Mouse (Mus musculus): ENCODE measurements at regions not wholly inside any gene's neighbourhood (a gene's known extent, or its start where the extent isn't known, plus 50 kb on each side); places are given as distances from the start of the nearest gene placed in this dataset.
A peak's percentile ranks its signal among the peaks of the same experiment; 100 is the strongest.

GRCm38 (mm10) chr3:140150530-140150951 lies 945.0 kb downstream of the Stpg2 start:
- Histone ChIP-seq H3K9me3 (no peaks in the 10 kb centered on the region), H3K27ac (replicated peaks) (no peak overlapping the region), H3K9ac (no peak overlapping the region), H3K4me2 (no peak overlapping the region; the same call in 1 of the 2 replicates), H3K4me3 (no peak overlapping the region), H3K36me3 (no peaks in the 10 kb centered on the region), H3K27me3 (no peaks in the 10 kb centered on the region), H3K4me1 (replicated peaks) (no peaks in the 10 kb centered on the region)
- WGBS = 15% methylated on average over 7 of the region's 7 CpGs
- ATAC-seq (ENCODE audit: low FRiP score, low read depth) = no peak

- Histone ChIP-seq H3K9ac (no peak overlapping the region), H3K27me3 (no peaks in the 10 kb centered on the region), H3K4me1 (replicated peaks) (no peaks in the 10 kb centered on the region), H3K27ac (replicated peaks) (no peak overlapping the region), H3K9me3 (no peaks in the 10 kb centered on the region), H3K36me3 (no peaks in the 10 kb centered on the region), H3K4me3 (no peak overlapping the region), H3K4me2 (no peak overlapping the region)
- no peak for ATAC-seq (ENCODE audit: low FRiP score, low read depth)
- 92% methylated on average over 2 of the region's 2 CpGs for WGBS
These were observed 974.0 kb downstream of the Stpg2 start for GRCm38 (mm10) chr3:140179471-140179870.

- ATAC-seq (ENCODE audit: low FRiP score, low read depth) = no peak
- 88% methylated on average over 4 of the region's 4 CpGs for WGBS
- H3K4me2 ChIP-seq = no peak overlapping the region
- H3K9ac ChIP-seq = no peak overlapping the region
- H3K4me3 ChIP-seq = no peak overlapping the region
- H3K9me3 ChIP-seq = no peaks in the 10 kb centered on the region
- no peaks in the 10 kb centered on the region for H3K4me1 ChIP-seq (replicated peaks)
- no peaks in the 10 kb centered on the region for H3K36me3 ChIP-seq
- no peak overlapping the region for H3K27ac ChIP-seq (replicated peaks)
- no peaks in the 10 kb centered on the region for H3K27me3 ChIP-seq
These were observed 977.2 kb downstream of the Stpg2 start for GRCm38 (mm10) chr3:140182690-140183089.

- H3K4me2 ChIP-seq = no peak overlapping the region
- no peak for ATAC-seq (ENCODE audit: low FRiP score, low read depth)
These were observed 979.5 kb downstream of the Stpg2 start for GRCm38 (mm10) chr3:140184899-140185525.

GRCm38 (mm10) chr3:140205914-140206313 lies 1000.4 kb downstream of the Stpg2 start:
- Histone ChIP-seq H3K4me3 (no peak overlapping the region), H3K9ac (no peak overlapping the region), H3K9me3 (no peaks in the 10 kb centered on the region), H3K4me2 (no peak overlapping the region), H3K36me3 (no peaks in the 10 kb centered on the region), H3K4me1 (replicated peaks) (no peaks in the 10 kb centered on the region), H3K27ac (replicated peaks) (no peak overlapping the region), H3K27me3 (no peaks in the 10 kb centered on the region)
- ATAC-seq (ENCODE audit: low FRiP score, low read depth) = no peak

More at GRCm38 (mm10) chr3:140184899-140185525, 979.5 kb downstream of the Stpg2 start:
- no peaks in the 10 kb centered on the region for H3K27me3 ChIP-seq
- H3K4me1 ChIP-seq (replicated peaks) = no peaks in the 10 kb centered on the region
- no peaks in the 10 kb centered on the region for H3K9me3 ChIP-seq
- WGBS = 43% methylated on average over 4 of the region's 4 CpGs
- H3K9ac ChIP-seq = no peak overlapping the region
- no peaks in the 10 kb centered on the region for H3K36me3 ChIP-seq
- no peak overlapping the region for H3K27ac ChIP-seq (replicated peaks)
- H3K4me3 ChIP-seq = no peak overlapping the region

GRCm38 (mm10) chr3:140221478-140221877 lies 990.7 kb downstream of the Pdha2 start:
- 88% methylated on average over 3 of the region's 3 CpGs for WGBS
- Histone ChIP-seq H3K27me3 (no peaks in the 10 kb centered on the region), H3K9ac (no peak overlapping the region), H3K4me2 (no peak overlapping the region), H3K9me3 (no peaks in the 10 kb centered on the region), H3K27ac (replicated peaks) (no peak overlapping the region), H3K4me3 (no peak overlapping the region), H3K4me1 (replicated peaks) (no peaks in the 10 kb centered on the region), H3K36me3 (no peaks in the 10 kb centered on the region)
- no peak for ATAC-seq (ENCODE audit: low FRiP score, low read depth)

- no peak for ATAC-seq (ENCODE audit: low FRiP score, low read depth)
- Histone ChIP-seq H3K4me1 (replicated peaks) (no peaks in the 10 kb centered on the region), H3K27ac (replicated peaks) (no peak overlapping the region), H3K9me3 (no peaks in the 10 kb centered on the region), H3K9ac (no peak overlapping the region), H3K4me2 (no peak overlapping the region), H3K36me3 (no peaks in the 10 kb centered on the region), H3K27me3 (no peaks in the 10 kb centered on the region), H3K4me3 (no peak overlapping the region)
- WGBS = 81% methylated on average over 2 of the region's 2 CpGs
These were observed 981.4 kb downstream of the Pdha2 start for GRCm38 (mm10) chr3:140230712-140231111.

GRCm38 (mm10) chr3:140233144-140233543 lies 979.0 kb downstream of the Pdha2 start:
- no peak for ATAC-seq (ENCODE audit: low FRiP score, low read depth)
- H3K4me1 ChIP-seq (replicated peaks) = no peaks in the 10 kb centered on the region
- no peak overlapping the region for H3K9ac ChIP-seq
- no peak overlapping the region for H3K4me2 ChIP-seq
- no peak overlapping the region for H3K4me3 ChIP-seq
- no peaks in the 10 kb centered on the region for H3K9me3 ChIP-seq
- H3K36me3 ChIP-seq = no peaks in the 10 kb centered on the region
- no peak overlapping the region for H3K27ac ChIP-seq (replicated peaks)
- WGBS = 84% methylated on average over 4 of the region's 4 CpGs
- no peaks in the 10 kb centered on the region for H3K27me3 ChIP-seq

GRCm38 (mm10) chr3:140233809-140234208 lies 978.3 kb downstream of the Pdha2 start:
- H3K36me3 ChIP-seq = no peaks in the 10 kb centered on the region
- H3K4me1 ChIP-seq (replicated peaks) = no peaks in the 10 kb centered on the region
- H3K9ac ChIP-seq = no peak overlapping the region
- H3K27me3 ChIP-seq = no peaks in the 10 kb centered on the region
- H3K27ac ChIP-seq (replicated peaks) = no peak overlapping the region
- no peak for ATAC-seq (ENCODE audit: low FRiP score, low read depth)
- no peaks in the 10 kb centered on the region for H3K9me3 ChIP-seq
- WGBS = 71% methylated on average over 2 of the region's 2 CpGs
- no peak overlapping the region for H3K4me2 ChIP-seq
- H3K4me3 ChIP-seq = no peak overlapping the region

GRCm38 (mm10) chr3:140239276-140239675 lies 972.9 kb downstream of the Pdha2 start:
- no peaks in the 10 kb centered on the region for H3K4me1 ChIP-seq (replicated peaks)
- H3K9me3 ChIP-seq = no peaks in the 10 kb centered on the region
- no peaks in the 10 kb centered on the region for H3K27me3 ChIP-seq
- WGBS = 84% methylated on average over 1 of the region's 1 CpGs
- no peak for ATAC-seq (ENCODE audit: low FRiP score, low read depth)
- no peaks in the 10 kb centered on the region for H3K36me3 ChIP-seq
- no peak overlapping the region for H3K4me3 ChIP-seq
- no peak overlapping the region for H3K4me2 ChIP-seq
- no peak overlapping the region for H3K27ac ChIP-seq (replicated peaks)
- no peak overlapping the region for H3K9ac ChIP-seq

Small RNA genes in the stretch of these regions (microRNA-seq; reads per million reads assigned to microRNA genes)
- gene Mir7j = 68.7 reads per million, percentile 46 among the genes with 10 or more reads in this experiment

Data from hindbrain, embryonic 15.5 days (tissue).